Mouse (Mus musculus): ENCODE results near the gene Unc13d. TPM values are rescaled to one million over a fixed set of nuclear protein-coding genes. Genes with fewer than 3 reads are reported as not detected.

Gene Unc13d
- polyA plus RNA-seq, 1 experiment from 2014 or later: 0.92 TPM

DNA sequence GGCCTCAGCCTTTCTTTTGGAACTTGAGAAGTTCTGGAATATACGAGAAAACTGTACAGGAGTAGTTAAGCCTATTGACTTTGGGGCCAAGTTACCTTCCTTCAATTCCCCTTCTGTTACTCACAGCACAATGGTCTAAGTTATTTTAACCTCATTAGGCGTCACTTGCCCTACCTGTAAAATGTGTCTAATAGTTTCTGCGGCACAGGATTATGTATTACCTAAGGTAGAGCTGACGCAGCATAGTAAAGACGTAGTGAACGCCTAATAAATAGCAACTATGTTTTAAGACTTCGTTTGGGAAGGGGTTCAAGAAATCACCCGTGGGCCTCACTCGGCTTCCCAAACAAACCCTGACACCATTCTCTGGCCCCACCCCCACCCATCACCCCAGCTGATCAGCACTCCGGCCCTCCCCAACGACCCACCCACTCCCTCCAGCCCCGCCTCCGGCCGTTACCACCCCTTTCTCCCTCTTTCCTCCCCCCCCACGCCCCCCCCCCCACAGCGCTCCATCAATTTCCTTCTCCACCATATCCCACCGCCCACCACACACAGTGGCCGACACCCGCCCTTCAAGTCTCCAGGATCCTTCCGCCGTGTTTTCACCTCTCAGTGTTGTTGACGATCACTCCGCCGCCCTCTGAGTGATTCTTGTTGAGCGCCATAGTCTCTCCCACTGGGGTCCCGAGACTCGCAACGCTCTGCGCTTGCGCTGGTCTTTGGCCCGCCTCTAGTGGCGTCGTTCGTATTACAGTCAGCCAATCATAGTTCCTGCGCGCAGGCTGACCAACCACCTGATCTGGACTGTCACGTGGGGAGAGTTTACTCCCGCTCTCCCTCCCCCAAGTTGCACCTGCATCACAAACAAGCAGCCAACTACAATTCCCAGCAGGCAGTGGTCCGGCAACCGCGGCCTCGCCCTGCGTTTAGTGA lies 8.8 kb upstream of the Unc13d start, which contains the start of gene Wbp2:
TSS of gene Wbp2 (minus strand) at position 738 of the 936 bp plus-strand sequence.
- Histone ChIP-seq H3K36me3 (peaks cover 25% of the 10 kb centered on the region), H3K9ac (replicated peaks) (peak within 1 kb of the TSS; percentile 63), H3K4me3 (peak within 1 kb of the TSS; percentile 56), H3K27me3 (no peaks in the 10 kb centered on the region; the same call in 1 of the 2 replicates), H3K9me3 (no peaks in the 10 kb centered on the region), H3K4me2 (replicated peaks) (peak within 1 kb of the TSS; percentile 52), H3K4me1 (peaks cover 21% of the 10 kb centered on the region), H3K27ac (replicated peaks) (peak within 1 kb of the TSS; percentile 83)
- ATAC-seq (ENCODE audit: low FRiP score, low read depth): peak; percentile 95
- 6% methylated on average over 34 of the region's 43 CpGs for WGBS

DNA sequence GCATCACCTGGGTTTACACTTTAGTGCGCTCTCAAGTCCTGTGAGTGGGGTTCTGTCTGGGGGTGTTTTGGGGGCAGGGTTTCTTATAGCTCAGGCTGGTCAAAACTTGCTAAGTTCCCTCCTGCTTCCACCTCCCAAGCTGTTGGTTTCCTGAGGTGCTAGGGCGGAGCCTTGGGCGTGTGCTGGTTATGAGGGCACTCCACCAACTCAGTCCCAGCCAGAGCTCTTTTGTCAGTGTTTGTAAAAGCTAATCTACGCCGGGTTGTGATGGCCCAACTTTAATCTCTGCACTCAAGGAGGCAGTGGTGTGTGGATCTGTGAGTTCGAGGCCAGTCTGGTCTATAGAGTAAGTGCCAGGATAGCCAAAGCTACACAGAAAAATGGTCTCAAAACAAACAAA lies 6.4 kb upstream of the Unc13d start:
- H3K4me2 ChIP-seq (replicated peaks): no peak overlapping the region
- no peak overlapping the region for H3K9ac ChIP-seq (replicated peaks)
- no peak overlapping the region; the same call in 1 of the 2 replicates for H3K27ac ChIP-seq (replicated peaks)
- H3K4me1 ChIP-seq: peaks cover 22% of the 10 kb centered on the region
- H3K27me3 ChIP-seq: no peaks in the 10 kb centered on the region; the same call in 1 of the 2 replicates
- H3K9me3 ChIP-seq: no peaks in the 10 kb centered on the region
- no peak overlapping the region for H3K4me3 ChIP-seq
- H3K36me3 ChIP-seq: peaks cover 48% of the 10 kb centered on the region
- 91% methylated on average over 6 of the region's 6 CpGs for WGBS
- ATAC-seq (ENCODE audit: low FRiP score, low read depth): no peak

DNA sequence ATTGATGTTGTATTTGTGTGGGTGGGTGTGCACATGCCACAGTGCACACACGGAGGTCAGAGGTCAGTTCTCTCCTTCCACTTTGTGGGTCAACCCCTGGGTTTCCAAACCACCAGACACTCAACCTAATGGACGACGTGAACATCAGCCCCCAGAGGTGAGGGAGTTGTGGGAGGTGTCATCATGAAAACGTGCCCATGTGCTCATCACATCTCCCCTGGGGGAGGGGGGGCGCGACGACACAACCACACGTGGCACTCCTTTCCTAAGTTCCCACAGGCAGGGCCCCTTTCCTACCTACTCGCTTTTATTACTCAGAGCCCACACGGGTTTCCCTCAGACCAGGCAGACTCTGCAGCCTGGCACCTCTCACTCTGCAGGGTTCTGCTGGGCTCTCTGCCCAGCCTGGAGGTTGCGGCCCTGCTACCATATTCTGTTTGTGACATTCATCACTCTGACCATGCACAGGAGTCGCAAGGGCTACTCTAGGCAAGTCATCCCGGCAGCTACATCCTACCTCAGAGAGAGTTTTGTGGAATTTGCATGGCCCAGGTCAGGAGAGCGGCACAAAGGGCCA lies 5.4 kb upstream of the Unc13d start:
- Histone ChIP-seq H3K36me3 (peaks cover 53% of the 10 kb centered on the region), H3K4me1 (peaks cover 27% of the 10 kb centered on the region)
- no peak for ATAC-seq (ENCODE audit: low FRiP score, low read depth)

DNA sequence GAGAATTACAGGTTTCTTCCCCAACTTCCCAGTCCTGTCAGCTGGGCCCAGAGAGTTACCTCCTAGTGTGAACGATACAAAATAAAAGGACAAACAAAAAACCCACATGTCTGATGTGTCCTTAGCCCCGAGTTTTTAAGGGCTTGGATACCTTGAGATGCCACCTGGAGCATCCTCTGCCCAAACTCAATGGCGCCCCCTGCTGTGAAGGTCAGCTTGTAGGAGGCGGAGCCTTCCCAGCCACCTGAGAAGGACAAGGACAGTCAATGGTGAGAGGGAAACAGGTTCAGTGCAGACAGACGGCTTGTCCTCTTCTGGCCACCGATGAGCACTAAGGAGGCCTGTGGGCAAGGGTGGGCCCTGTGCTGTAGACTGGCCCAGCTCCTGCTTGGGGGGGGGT lies 3.3 kb upstream of the Unc13d start:
- H3K4me1 ChIP-seq: peaks cover 26% of the 10 kb centered on the region
- peaks cover 53% of the 10 kb centered on the region for H3K36me3 ChIP-seq
- no peaks in the 10 kb centered on the region for H3K27me3 ChIP-seq
- H3K4me3 ChIP-seq: no peak overlapping the region
- no peak overlapping the region for H3K27ac ChIP-seq (replicated peaks)
- no peak for ATAC-seq (ENCODE audit: low FRiP score, low read depth)
- WGBS: 74% methylated on average over 6 of the region's 6 CpGs
- no peak overlapping the region for H3K4me2 ChIP-seq (replicated peaks)
- no peaks in the 10 kb centered on the region for H3K9me3 ChIP-seq
- H3K9ac ChIP-seq (replicated peaks): no peak overlapping the region

More for the DNA sequence above, 5.4 kb upstream of the Unc13d start:
- no peaks in the 10 kb centered on the region for H3K27me3 ChIP-seq
- no peak overlapping the region for H3K4me2 ChIP-seq (replicated peaks)
- H3K9ac ChIP-seq (replicated peaks): no peak overlapping the region
- 94% methylated on average over 14 of the region's 14 CpGs for WGBS
- no peak overlapping the region for H3K4me3 ChIP-seq
- no peaks in the 10 kb centered on the region for H3K9me3 ChIP-seq
- H3K27ac ChIP-seq (replicated peaks): no peak overlapping the region

DNA sequence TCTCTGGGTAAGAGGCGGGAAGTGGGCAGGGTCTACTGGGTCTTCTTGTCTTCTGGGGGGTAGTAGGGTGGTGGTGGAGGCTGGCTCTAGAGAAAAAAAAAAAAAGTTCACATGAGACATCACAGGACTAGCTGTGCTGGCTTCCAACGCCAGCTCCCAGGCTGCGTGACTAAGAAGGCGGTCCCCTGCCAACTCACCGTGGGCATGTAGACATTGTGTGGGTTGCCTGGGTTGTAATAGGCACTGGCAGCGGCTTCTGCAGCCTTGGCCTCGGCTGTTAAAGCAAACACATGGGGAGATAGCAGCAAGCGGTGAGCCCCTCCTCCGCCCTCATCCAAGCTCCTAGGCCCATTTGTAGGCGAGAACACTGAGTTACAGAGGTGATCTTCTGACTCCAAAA lies 1.8 kb upstream of the Unc13d start:
- WGBS: 72% methylated on average over 10 of the region's 10 CpGs
- no peak for ATAC-seq (ENCODE audit: low FRiP score, low read depth)
- Histone ChIP-seq H3K9me3 (no peaks in the 10 kb centered on the region), H3K4me1 (peaks cover 16% of the 10 kb centered on the region), H3K36me3 (peaks cover 53% of the 10 kb centered on the region), H3K27me3 (no peaks in the 10 kb centered on the region), H3K27ac (replicated peaks) (no peak overlapping the region; the same call in 1 of the 2 replicates), H3K4me3 (no peak overlapping the region), H3K9ac (replicated peaks) (no peak overlapping the region), H3K4me2 (replicated peaks) (no peak overlapping the region)

DNA sequence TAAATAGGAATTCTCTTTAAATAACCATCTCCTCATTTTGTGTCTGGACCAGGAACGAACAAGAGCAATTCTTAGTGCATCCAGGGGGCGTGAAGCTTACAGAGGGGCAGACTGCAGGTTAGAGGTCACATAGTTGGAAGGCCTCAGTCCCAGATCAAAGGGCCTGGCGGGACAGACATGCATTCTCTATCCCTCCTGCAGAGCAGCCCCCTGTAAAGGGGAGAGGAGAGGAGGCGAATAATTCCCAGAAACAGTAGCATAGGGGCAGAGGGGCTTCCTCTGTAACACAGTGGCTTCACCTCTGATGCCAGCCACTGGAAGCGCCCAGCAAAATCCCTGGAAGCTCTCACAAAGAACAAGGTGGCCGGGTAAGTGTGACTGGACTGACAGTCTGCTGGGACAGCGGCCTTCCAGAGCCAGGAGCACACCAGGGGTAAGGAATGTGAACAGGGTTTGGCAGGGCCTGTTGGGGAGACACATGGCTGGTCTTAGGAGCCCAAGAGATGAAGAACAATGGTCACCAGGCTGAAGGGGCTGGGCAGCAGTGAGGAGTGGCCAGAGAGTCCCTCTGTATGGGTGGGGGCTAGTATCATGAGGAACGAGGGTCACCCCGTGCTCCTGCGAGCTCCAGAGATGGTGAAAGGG lies 1.0 kb upstream of the Unc13d start:
- Histone ChIP-seq H3K9ac (replicated peaks) (0 out of 2 replicates have a peak overlapping the region, but pooled peaks have one; percentile 37), H3K4me3 (no peak overlapping the region), H3K9me3 (no peaks in the 10 kb centered on the region), H3K27me3 (no peaks in the 10 kb centered on the region), H3K4me1 (peaks cover 16% of the 10 kb centered on the region), H3K27ac (replicated peaks) (peak overlapping the region; percentile 61), H3K4me2 (replicated peaks) (peak overlapping the region; percentile 55; the same call in 1 of the 2 replicates), H3K36me3 (peaks cover 49% of the 10 kb centered on the region)
- WGBS: 14% methylated on average over 10 of the region's 10 CpGs
- no peak for ATAC-seq (ENCODE audit: low FRiP score, low read depth)

DNA sequence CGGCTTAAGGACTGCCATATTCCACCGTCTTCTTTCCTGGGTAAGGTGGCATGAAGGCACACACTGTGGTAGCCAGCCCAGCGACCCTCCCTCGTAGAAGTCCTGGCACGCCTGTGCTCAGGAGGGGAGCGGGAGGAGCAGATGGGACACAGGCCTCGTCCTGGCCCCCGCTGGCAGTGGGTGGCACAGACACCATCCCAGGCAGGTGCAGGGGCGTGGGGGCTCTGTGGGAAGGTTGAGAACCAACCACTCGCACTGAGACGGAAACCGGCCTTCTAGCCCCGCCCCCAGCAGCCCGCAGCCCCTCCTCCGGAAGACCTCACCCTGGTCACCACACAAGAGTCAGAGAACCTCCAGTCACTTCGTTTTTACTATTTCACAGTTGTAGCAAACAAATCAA lies 460 bp upstream of the Unc13d start:
- no peaks in the 10 kb centered on the region for H3K9me3 ChIP-seq
- peak overlapping the region; percentile 43 for H3K27ac ChIP-seq (replicated peaks)
- 10% methylated on average over 16 of the region's 16 CpGs for WGBS
- peaks cover 16% of the 10 kb centered on the region for H3K4me1 ChIP-seq
- 0 out of 2 replicates have a peak, but pooled peaks have one; percentile 50 for ATAC-seq (ENCODE audit: low FRiP score, low read depth)
- H3K9ac ChIP-seq (replicated peaks): peak overlapping the region; percentile 37; the same call in 1 of the 2 replicates
- peaks cover 43% of the 10 kb centered on the region for H3K36me3 ChIP-seq
- H3K4me2 ChIP-seq (replicated peaks): peak overlapping the region; percentile 55
- no peaks in the 10 kb centered on the region for H3K27me3 ChIP-seq
- peak overlapping the region; percentile 32 for H3K4me3 ChIP-seq

DNA sequence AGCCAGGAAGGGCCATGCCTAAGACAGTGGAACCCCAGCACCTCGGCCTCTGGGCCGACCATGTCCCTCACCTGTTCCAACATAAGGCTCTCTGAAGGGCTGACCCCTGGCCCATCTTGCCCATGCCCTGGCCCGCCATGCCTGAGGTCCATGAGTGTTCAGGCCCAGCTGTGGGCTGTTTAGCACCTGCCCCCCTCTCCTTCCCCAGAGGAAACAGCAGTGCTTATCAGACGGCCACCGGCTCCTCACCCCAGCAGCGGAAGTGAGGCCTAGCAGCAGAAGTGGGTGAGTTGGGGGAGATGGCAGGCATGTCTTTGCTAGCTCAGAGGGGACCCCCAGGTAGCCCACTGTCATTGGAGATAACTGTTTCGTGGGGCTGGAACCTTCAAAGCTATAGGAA lies 925 bp downstream of the Unc13d start:
- Histone ChIP-seq H3K9me3 (no peaks in the 10 kb centered on the region), H3K4me1 (peaks cover 16% of the 10 kb centered on the region), H3K9ac (replicated peaks) (no peak overlapping the region), H3K27me3 (no peaks in the 10 kb centered on the region), H3K4me2 (replicated peaks) (no peak overlapping the region), H3K36me3 (peaks cover 32% of the 10 kb centered on the region), H3K27ac (replicated peaks) (no peak overlapping the region), H3K4me3 (no peak overlapping the region)
- WGBS: 87% methylated on average over 7 of the region's 7 CpGs
- no peak for ATAC-seq (ENCODE audit: low FRiP score, low read depth)

DNA sequence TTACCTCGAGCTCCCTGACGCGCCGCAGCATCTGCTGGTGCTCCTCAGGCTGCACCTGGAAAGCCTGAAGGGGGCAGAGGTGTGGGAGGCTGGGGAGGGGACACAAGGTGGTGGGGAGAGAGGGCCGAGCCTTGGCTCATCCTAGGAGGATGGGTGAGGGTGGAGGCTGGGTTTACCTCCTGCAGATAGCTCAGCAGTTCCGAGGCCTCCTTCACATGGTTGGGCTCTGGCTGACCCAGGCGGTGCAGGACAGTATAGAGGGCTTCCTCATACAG lies 1.6 kb downstream of the Unc13d start:
- Histone ChIP-seq H3K9me3 (no peaks in the 10 kb centered on the region), H3K9ac (replicated peaks) (no peak overlapping the region), H3K4me3 (no peak overlapping the region), H3K27ac (replicated peaks) (no peak overlapping the region), H3K4me2 (replicated peaks) (no peak overlapping the region), H3K27me3 (no peaks in the 10 kb centered on the region), H3K36me3 (peaks cover 25% of the 10 kb centered on the region), H3K4me1 (peaks cover 16% of the 10 kb centered on the region)
- ATAC-seq (ENCODE audit: low FRiP score, low read depth): no peak
- WGBS: 62% methylated on average over 7 of the region's 7 CpGs

DNA sequence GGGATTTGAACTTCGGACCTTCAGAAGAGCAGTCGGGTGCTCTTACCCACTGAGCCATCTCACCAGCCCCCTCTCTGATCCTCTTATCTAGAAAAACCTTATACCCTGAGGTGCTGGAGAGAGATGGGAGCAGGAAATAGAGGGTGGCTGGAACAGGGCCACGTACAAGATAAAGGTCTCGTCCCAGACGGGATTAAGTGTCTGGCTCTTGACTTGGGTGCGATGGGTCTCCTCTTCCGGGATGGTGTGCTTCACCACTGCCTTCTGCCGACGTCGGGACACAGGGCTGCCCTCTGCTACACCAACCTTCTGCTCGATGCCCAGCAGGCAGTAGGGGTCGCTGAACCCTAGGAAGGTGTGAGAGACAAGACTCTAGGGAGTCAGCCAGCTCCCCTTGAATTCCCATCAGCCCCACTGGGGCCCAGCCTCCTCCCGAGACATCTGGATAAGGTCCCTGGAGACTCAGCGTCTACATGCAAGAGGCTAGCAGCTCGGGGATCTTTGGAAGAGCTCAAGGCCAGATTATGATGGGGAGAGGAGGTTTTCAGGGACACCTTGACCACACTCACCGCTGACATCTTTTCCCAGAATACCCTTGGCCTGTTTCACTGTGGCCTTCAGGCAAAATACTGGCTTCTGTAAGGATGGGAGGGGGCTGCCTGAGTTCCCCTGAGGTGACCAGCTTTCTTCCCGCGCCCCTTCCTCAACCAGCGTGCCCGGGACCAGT lies 2.1 kb downstream of the Unc13d start:
- H3K27ac ChIP-seq (replicated peaks): no peak overlapping the region
- H3K27me3 ChIP-seq: no peaks in the 10 kb centered on the region
- ATAC-seq (ENCODE audit: low FRiP score, low read depth): no peak

DNA sequence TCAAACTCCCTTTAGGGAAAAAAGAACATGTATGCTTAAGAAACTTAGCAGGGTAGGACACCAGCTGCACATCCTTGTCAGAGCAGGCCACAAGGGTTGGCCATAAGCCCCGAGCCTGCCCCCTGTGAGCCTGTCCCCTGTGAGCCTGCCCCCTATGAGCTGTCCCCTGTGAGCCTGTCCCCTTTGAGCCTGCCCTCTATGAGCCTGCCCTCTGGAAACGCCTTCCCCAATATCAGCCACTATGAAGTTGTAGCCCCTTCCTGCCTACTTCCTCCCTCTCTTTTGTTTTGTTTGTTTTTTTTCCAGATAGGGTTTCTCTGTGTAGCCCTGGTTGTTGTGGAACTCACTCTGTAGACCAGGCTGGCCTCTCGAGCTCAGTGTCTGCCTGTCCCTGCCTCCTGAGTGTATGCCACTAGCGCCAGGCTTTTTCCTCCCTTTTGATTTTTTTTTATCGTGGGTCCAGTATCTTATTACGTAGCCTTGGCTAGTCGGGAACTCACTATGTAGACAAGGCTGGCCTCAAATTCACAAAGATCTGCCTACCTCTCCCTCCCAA lies 3.2 kb downstream of the Unc13d start:
- H3K4me3 ChIP-seq: no peak overlapping the region
- H3K4me2 ChIP-seq (replicated peaks): no peak overlapping the region
- no peaks in the 10 kb centered on the region for H3K9me3 ChIP-seq
- no peak overlapping the region for H3K9ac ChIP-seq (replicated peaks)
- 71% methylated on average over 7 of the region's 7 CpGs for whole genome bisulfite sequencing
- H3K36me3 ChIP-seq: peaks cover 8% of the 10 kb centered on the region
- no peaks in the 10 kb centered on the region; the same call in 1 of the 2 replicates for H3K27me3 ChIP-seq
- ATAC-seq (ENCODE audit: low FRiP score, low read depth): no peak
- H3K4me1 ChIP-seq: peaks cover 16% of the 10 kb centered on the region
- no peak overlapping the region for H3K27ac ChIP-seq (replicated peaks)

More for the DNA sequence above, 2.1 kb downstream of the Unc13d start:
- H3K4me3 ChIP-seq: no peak overlapping the region
- no peak overlapping the region for H3K9ac ChIP-seq (replicated peaks)
- 62% methylated on average over 20 of the region's 20 CpGs for WGBS
- no peaks in the 10 kb centered on the region for H3K9me3 ChIP-seq
- H3K4me2 ChIP-seq (replicated peaks): no peak overlapping the region
- H3K36me3 ChIP-seq: peaks cover 20% of the 10 kb centered on the region
- peaks cover 16% of the 10 kb centered on the region for H3K4me1 ChIP-seq
